8 mouse cellular contexts compared by ENCODE assay signal in the genomic region with DNA sequence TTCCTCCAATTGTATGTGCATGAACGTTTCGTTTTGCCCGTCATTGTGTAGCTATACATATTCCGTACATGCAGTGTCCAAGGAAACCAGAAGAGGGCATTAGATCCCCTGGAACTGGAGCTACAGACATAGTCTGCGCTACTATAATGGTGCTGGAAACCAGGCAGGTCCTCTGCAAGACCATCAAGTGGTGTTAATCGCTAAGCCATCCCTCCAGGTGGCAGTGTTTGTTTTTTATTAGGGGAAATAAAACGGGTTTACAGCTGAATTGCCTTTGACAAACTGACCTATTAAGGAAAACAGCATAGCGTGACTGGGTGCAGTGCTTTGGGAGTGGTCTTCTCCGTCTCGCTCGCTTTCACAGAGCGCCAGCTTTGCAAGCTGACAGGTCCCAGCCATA. TPM values are rescaled to one million over a fixed set of nuclear protein-coding genes. Genes with fewer than 3 reads are reported as not detected.
DNase-seq lines count a peak whose midpoint lies in the region; ATAC-seq and TF ChIP-seq lines count a peak whose summit lies in the region.

No protein-coding gene starts in this region.

- H3K9me3 ChIP-seq in heart, embryonic 10.5 days = no peaks in the 10 kb centered on the region
- H3K9me3 ChIP-seq in ES-E14 (ENCODE audit: control insufficient read depth, insufficient read depth, low read depth, low read length) = no peaks in the 10 kb centered on the region
- H3K9me3 ChIP-seq in hindbrain, embryonic 14.5 days (ENCODE audit: control insufficient read depth, low read length) = no peaks in the 10 kb centered on the region
- no peaks in the 10 kb centered on the region for H3K9me3 ChIP-seq in liver, embryonic 12.5 days (replicated peaks)

- no peaks in the 10 kb centered on the region for H3K36me3 ChIP-seq in heart, embryonic 10.5 days
- H3K36me3 ChIP-seq in ES-E14 (ENCODE audit: control insufficient read depth, insufficient read depth, low read length, poor library complexity, severe bottlenecking) = no peaks in the 10 kb centered on the region
- H3K36me3 ChIP-seq in hindbrain, embryonic 14.5 days (replicated peaks; ENCODE audit: control insufficient read depth, insufficient read depth) = no peaks in the 10 kb centered on the region
- no peaks in the 10 kb centered on the region for H3K36me3 ChIP-seq in liver, embryonic 12.5 days

- DNase-seq in heart, embryonic 10.5 days (ENCODE audit: low spot score) = no peak
- no peak for DNase-seq in heart, adult 9 months (ENCODE audit: low spot score in 2 of 2)
- DNase-seq in ES-E14 (ENCODE audit: low read depth, low spot score) = peak; percentile 85
- DNase-seq in hindbrain, embryonic 14.5 days (ENCODE audit: low spot score) = peak; percentile 51
- DNase-seq in retina, embryonic 14.5 days (ENCODE audit: low spot score) = peak; percentile 63
- no peak for DNase-seq in frontal cortex, postnatal 25 days (ENCODE audit: low spot score in 2 of 2)

- H3K27me3 ChIP-seq in heart, embryonic 10.5 days (ENCODE audit: insufficient read depth, poor library complexity, severe bottlenecking) = no peaks in the 10 kb centered on the region
- no peaks in the 10 kb centered on the region for H3K27me3 ChIP-seq in hindbrain, embryonic 14.5 days (ENCODE audit: control insufficient read depth, insufficient read depth, low read length)
- no peaks in the 10 kb centered on the region for H3K27me3 ChIP-seq in liver, embryonic 12.5 days (replicated peaks)

- ATAC-seq in common myeloid progenitor, adult 5-6 weeks (replicated peaks; ENCODE audit: low read depth, poor library complexity, severe bottlenecking) = peak; percentile 90
- ATAC-seq in hindbrain, embryonic 14.5 days (ENCODE audit: low FRiP score) = no peak
- ATAC-seq in liver, embryonic 12.5 days = no peak; the same call in 1 of the 2 replicates

- in situ Hi-C loops in ES-E14 (cut with MboI; ENCODE audit: low sequenced_read_pairs in 2 of 2, unreplicated experiment in 2 of 2) = loop anchor here (25.0 kb wide), 2 partner anchors 297 to 597 kb away; no protein-coding TSS in a partner anchor

- peak overlapping the region; percentile 1; the same call in 1 of the 2 replicates for H3K9ac ChIP-seq in ES-E14 (ENCODE audit: insufficient read depth, low read depth, low read length, poor library complexity, severe bottlenecking)
- no peak overlapping the region for H3K9ac ChIP-seq in hindbrain, embryonic 14.5 days
- H3K9ac ChIP-seq in liver, embryonic 12.5 days = no peak overlapping the region

- H3K4me1 ChIP-seq in heart, embryonic 10.5 days = peaks cover 32% of the 10 kb centered on the region
- H3K4me1 ChIP-seq in ES-E14 (ENCODE audit: control insufficient read depth in 2 of 2, insufficient read depth in 2 of 2, low read length in 2 of 2, poor library complexity in 1 of 2) = peaks cover 9 to 19% of the 10 kb centered on the region in 2 experiments
- H3K4me1 ChIP-seq in hindbrain, embryonic 14.5 days (replicated peaks; ENCODE audit: control insufficient read depth, insufficient read depth, low read length) = 0 out of 2 replicates have a peak, but pooled peaks cover 3% of the 10 kb centered on the region
- H3K4me1 ChIP-seq in liver, embryonic 12.5 days = peaks cover 10% of the 10 kb centered on the region

- peak overlapping the region; percentile 32 for H3K4me3 ChIP-seq in heart, embryonic 10.5 days
- H3K4me3 ChIP-seq in ES-E14 (ENCODE audit: insufficient read depth in 1 of 2, low read depth in 1 of 2, low read length in 2 of 2, poor library complexity in 1 of 2, severe bottlenecking in 1 of 2) = no peak overlapping the region
- H3K4me3 ChIP-seq in hindbrain, embryonic 14.5 days (replicated peaks; ENCODE audit: low read length) = no peak overlapping the region
- no peak overlapping the region for H3K4me3 ChIP-seq in liver, embryonic 12.5 days

- H3K4me2 ChIP-seq in hindbrain, embryonic 14.5 days (replicated peaks) = no peak overlapping the region
- H3K4me2 ChIP-seq in liver, embryonic 12.5 days = peak overlapping the region; percentile 36

- WGBS in heart, embryonic 10.5 days = 19% methylated on average over 12 of the region's 12 CpGs
- 30% methylated on average over 12 of the region's 12 CpGs for WGBS in hindbrain, embryonic 14.5 days
- 17% methylated on average over 12 of the region's 12 CpGs for WGBS in liver, embryonic 12.5 days (ENCODE audit: insufficient replicate concordance)

- peak overlapping the region; percentile 80; the same call in 1 of the 2 replicates for H3K27ac ChIP-seq in heart, embryonic 10.5 days
- H3K27ac ChIP-seq in ES-E14 (ENCODE audit: insufficient read depth, low read depth, low read length, poor library complexity, severe bottlenecking) = no peak overlapping the region; the same call in 1 of the 2 replicates
- H3K27ac ChIP-seq in hindbrain, embryonic 14.5 days = no peak overlapping the region
- H3K27ac ChIP-seq in liver, embryonic 12.5 days = no peak overlapping the region

TF ChIP-seq in ES-E14, 5 proteins besides CTCF, POLR2A, EP300 and RAD21:
- no peak for TF ChIP-seq MAFK (IDR thresholded peaks at IDR 0.05; ENCODE audit: insufficient read depth, low read depth, low read length)
- peak; percentile 15; the same call in 1 of the 2 replicates for TF ChIP-seq HCFC1 (IDR thresholded peaks at IDR 0.05; ENCODE audit: borderline replicate concordance, insufficient read depth, low read length)
- TF ChIP-seq ZC3H11A (IDR thresholded peaks at IDR 0.05; ENCODE audit: borderline replicate concordance, low read depth, low read length) = peak; percentile 90
- no peak for TF ChIP-seq CHD2 (IDR thresholded peaks at IDR 0.05; ENCODE audit: low read depth, low read length)
- TF ChIP-seq ZNF384 (IDR thresholded peaks at IDR 0.05; ENCODE audit: low read depth, low read length) = peak; percentile 24; the same call in 1 of the 2 replicates

RNA-seq across cellular contexts. Expression of gene Ncf2, which starts 9.7 kb away (rescaled TPM):
- 2.0 and 3.5 TPM in 2 replicates for polyA plus RNA-seq in heart, embryonic 10.5 days (2016; fragmentation: Nextera tagmentation; extraction: Ambion mirVana)
- total RNA-seq in ES-E14 (2012; rRNA removed) = 2.7 and 5.4 TPM in 2 replicates
- 70.1 and 77.4 TPM in 2 replicates for total RNA-seq in common myeloid progenitor, adult 5-6 weeks (2017)
- 2.2 and 3.6 TPM in 2 replicates for polyA plus RNA-seq in hindbrain, embryonic 14.5 days (2014; fragmentation: Nextera tagmentation; extraction: Ambion mirVana)
- 9.5 and 11.1 TPM in 2 replicates for polyA plus RNA-seq in liver, embryonic 12.5 days (2016; fragmentation: Nextera tagmentation; extraction: Ambion mirVana)

RNA-seq across cellular contexts. Expression of gene Arpc5, which starts 23.9 kb away (rescaled TPM):
- polyA plus RNA-seq in heart, embryonic 10.5 days (2016; fragmentation: Nextera tagmentation; extraction: Ambion mirVana) = 238 and 256 TPM in 2 replicates
- 61.0 and 95.0 TPM in 2 replicates for total RNA-seq in ES-E14 (2012; rRNA removed)
- 101 and 118 TPM in 2 replicates for total RNA-seq in common myeloid progenitor, adult 5-6 weeks (2017)
- polyA plus RNA-seq in hindbrain, embryonic 14.5 days (2014; fragmentation: Nextera tagmentation; extraction: Ambion mirVana) = 336 and 364 TPM in 2 replicates
- polyA plus RNA-seq in liver, embryonic 12.5 days (2016; fragmentation: Nextera tagmentation; extraction: Ambion mirVana) = 188 and 197 TPM in 2 replicates

RNA-seq across cellular contexts. Expression of gene Rgl1, which starts 24.1 kb away (rescaled TPM):
- polyA plus RNA-seq in heart, embryonic 10.5 days (2016; fragmentation: Nextera tagmentation; extraction: Ambion mirVana) = 51.2 and 58.3 TPM in 2 replicates
- total RNA-seq in ES-E14 (2012; rRNA removed) = 1.2 and 1.3 TPM in 2 replicates
- total RNA-seq in common myeloid progenitor, adult 5-6 weeks (2017) = 8.7 and 9.5 TPM in 2 replicates
- polyA plus RNA-seq in hindbrain, embryonic 14.5 days (2014; fragmentation: Nextera tagmentation; extraction: Ambion mirVana) = 20.0 and 20.9 TPM in 2 replicates
- polyA plus RNA-seq in liver, embryonic 12.5 days (2016; fragmentation: Nextera tagmentation; extraction: Ambion mirVana) = 12.5 and 15.6 TPM in 2 replicates

RNA-seq across cellular contexts. Expression of gene Apobec4, which starts 39.9 kb away (rescaled TPM):
- polyA plus RNA-seq in heart, embryonic 10.5 days (2016; fragmentation: Nextera tagmentation; extraction: Ambion mirVana) = not detected in 2 replicates
- total RNA-seq in ES-E14 (2012; rRNA removed) = not detected in 2 replicates
- not detected in 2 replicates for total RNA-seq in common myeloid progenitor, adult 5-6 weeks (2017)
- 0.20 TPM in 1 of 2 replicates, not detected in the other for polyA plus RNA-seq in hindbrain, embryonic 14.5 days (2014; fragmentation: Nextera tagmentation; extraction: Ambion mirVana)
- polyA plus RNA-seq in liver, embryonic 12.5 days (2016; fragmentation: Nextera tagmentation; extraction: Ambion mirVana) = not detected in 2 replicates

Comparison
In these comparisons a context has a peak if more than half of its experiments do, and no peak if none do; other contexts are left out.
1. DNase-seq: peak in ES-E14 (single experiment), hindbrain, embryonic 14.5 days (single experiment) and retina, embryonic 14.5 days (single experiment); none in heart, embryonic 10.5 days (single experiment), heart, adult 9 months (0 of 2) and frontal cortex, postnatal 25 days (0 of 2).